Mouse (Mus musculus): ENCODE results near the gene Zfand3. TPM values are rescaled to one million over a fixed set of nuclear protein-coding genes. Genes with fewer than 3 reads are reported as not detected.
A peak's percentile ranks its signal among the peaks of the same experiment; 100 is the strongest.

The Zfand3 gene
- total and polyA plus RNA-seq, 3 experiments, result 23.2 to 44.0 (median 23.5) TPM

DNA sequence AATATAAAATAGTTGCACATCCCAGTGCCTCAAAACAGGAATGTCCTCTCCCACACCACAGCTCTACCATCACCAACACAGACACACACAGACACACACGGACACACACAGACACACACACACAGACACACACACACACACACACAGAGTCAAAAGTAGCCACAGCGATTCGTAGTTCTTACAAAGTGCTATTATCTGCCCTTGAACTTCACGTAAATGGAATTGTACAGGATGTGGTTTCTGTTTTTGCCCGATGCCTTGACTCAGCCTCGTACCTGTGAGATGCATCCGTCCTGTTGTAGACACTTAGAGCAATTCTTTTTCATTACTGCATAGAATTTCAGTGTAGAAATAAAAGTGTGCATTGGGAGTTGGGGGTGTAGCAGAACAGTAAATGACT, 31.3 kb upstream of the Zfand3 start (continued):
- TF ChIP-seq ZKSCAN1 (IDR thresholded peaks at IDR 0.05; ENCODE audit: borderline replicate concordance, low read depth, low read length) (no peak), RAD21 (IDR thresholded peaks at IDR 0.05; ENCODE audit: low read depth, low read length) (no peak)

DNA sequence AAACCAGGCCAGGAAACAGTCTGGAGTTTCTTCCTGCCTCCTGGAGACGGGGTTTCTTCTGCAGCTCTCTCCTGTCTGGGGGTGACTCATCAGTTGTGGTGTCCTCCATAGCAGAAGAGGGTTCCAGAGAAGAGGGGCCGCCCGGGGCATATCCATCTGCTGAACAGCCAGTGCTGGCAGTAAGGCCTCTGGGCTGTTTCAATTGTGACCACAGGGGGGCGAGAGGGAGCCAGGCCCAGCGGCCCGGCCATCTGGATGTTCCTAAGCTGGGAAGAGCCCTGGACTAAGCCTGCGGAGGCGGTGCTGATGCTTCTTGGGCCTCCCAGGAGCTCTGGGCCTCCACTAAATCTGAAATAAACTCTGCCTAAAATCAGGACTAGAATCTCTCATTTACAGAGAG, 28.8 kb upstream of the Zfand3 start:
- dilution Hi-C loops (cut with MboI; ENCODE audit: extremely low pct_ligation_motif_present, extremely low pct_unique_long_range_greater_than_20kb, low sequenced_read_pairs) (no loop called here), in situ Hi-C loops (cut with MboI; ENCODE audit: low pct_ligation_motif_present, low pct_unique_long_range_greater_than_20kb, low sequenced_read_pairs) (no loop called here)
- Histone ChIP-seq H3K27me3 (replicated peaks) (peaks cover 2% of the 10 kb centered on the region), H3K4me1 (ENCODE audit: control insufficient read depth in 1 of 2, insufficient read depth in 2 of 2) (peaks cover 0 to 11% of the 10 kb centered on the region in 2 experiments; a peak in 2 of 4 replicates), H3K79me2 (replicated peaks; ENCODE audit: control insufficient read depth, extremely low read depth, insufficient read depth, poor library complexity, severe bottlenecking) (no peaks in the 10 kb centered on the region), H3K36me3 (replicated peaks in 1 of 2; ENCODE audit: control insufficient read depth in 1 of 2, insufficient read depth in 1 of 2, low read length in 1 of 2) (no peaks in the 10 kb centered on the region), H3K9ac (ENCODE audit: insufficient read depth, low read depth) (no peak overlapping the region), H3K27ac (ENCODE audit: insufficient read depth, low read depth) (no peak overlapping the region), H3K4me3 (replicated peaks in 1 of 3; ENCODE audit: low read depth in 2 of 3, low read length in 2 of 3, poor library complexity in 1 of 3) (no peak overlapping the region), H3K4me2 (ENCODE audit: insufficient read depth, low read depth, poor library complexity, severe bottlenecking) (no peak overlapping the region), H3K9me3 (replicated peaks; ENCODE audit: low read length) (no peaks in the 10 kb centered on the region)
- DNase-seq (ENCODE audit: extremely low read depth), result peak; percentile 45
- TF ChIP-seq POLR2AphosphoS2 (IDR thresholded peaks at IDR 0.05; ENCODE audit: low read depth, low read length) (no peak), PAX5 (IDR thresholded peaks at IDR 0.05; ENCODE audit: low read length) (no peak), MXI1 (IDR thresholded peaks at IDR 0.05; ENCODE audit: low read depth, low read length) (no peak), KAT2A (IDR thresholded peaks at IDR 0.05; ENCODE audit: insufficient replicate concordance, low read length) (no peak), HCFC1 (IDR thresholded peaks at IDR 0.05; ENCODE audit: low read depth, low read length) (no peak), BHLHE40 (IDR thresholded peaks at IDR 0.05; ENCODE audit: low read depth, low read length) (no peak), SMC3 (IDR thresholded peaks at IDR 0.05; ENCODE audit: low read depth, low read length) (peak; percentile 87), MEF2A (IDR thresholded peaks at IDR 0.05; ENCODE audit: borderline replicate concordance, low read depth, low read length) (no peak), CTCF (conservative IDR thresholded peaks at IDR 0.05 in 1 of 2, IDR thresholded peaks at IDR 0.05 in 1 of 2; ENCODE audit: low read depth in 2 of 2, low read length in 2 of 2) (peak; percentile 34 to 80), MAX (IDR thresholded peaks at IDR 0.05; ENCODE audit: low read length) (no peak), JUND (conservative IDR thresholded peaks at IDR 0.05; ENCODE audit: low read depth, low read length) (no peak), TBP (conservative IDR thresholded peaks at IDR 0.05; ENCODE audit: low read depth, low read length) (no peak), JUN (IDR thresholded peaks at IDR 0.05; ENCODE audit: insufficient read depth, low read depth, low read length) (no peak), UBTF (IDR thresholded peaks at IDR 0.05; ENCODE audit: low read depth, low read length) (no peak), ZKSCAN1 (IDR thresholded peaks at IDR 0.05; ENCODE audit: borderline replicate concordance, low read depth, low read length) (no peak), NRF1 (IDR thresholded peaks at IDR 0.05; ENCODE audit: low read depth, low read length) (no peak), ZC3H11A (IDR thresholded peaks at IDR 0.05; ENCODE audit: low read depth, low read length) (peak; percentile 47), ZMIZ1 (IDR thresholded peaks at IDR 0.05; ENCODE audit: low read depth, low read length) (no peak), RAD21 (IDR thresholded peaks at IDR 0.05; ENCODE audit: low read depth, low read length) (peak; percentile 74), SIN3A (IDR thresholded peaks at IDR 0.05; ENCODE audit: low read length) (no peak), USF2 (conservative IDR thresholded peaks at IDR 0.05; ENCODE audit: low read depth, low read length) (no peak), MAFK (IDR thresholded peaks at IDR 0.05; ENCODE audit: insufficient replicate concordance, low read length) (no peak), IRF4 (IDR thresholded peaks at IDR 0.05; ENCODE audit: low read depth, low read length) (no peak)
